Mouse (Mus musculus): ENCODE measurements around the gene Ntng1.
"Not testable (repeated sequence)": the region's sequence is repeated elsewhere in the genome, so short reads cannot be mapped to it uniquely, and the experiment has no call there.

The Ntng1 gene

DNA sequence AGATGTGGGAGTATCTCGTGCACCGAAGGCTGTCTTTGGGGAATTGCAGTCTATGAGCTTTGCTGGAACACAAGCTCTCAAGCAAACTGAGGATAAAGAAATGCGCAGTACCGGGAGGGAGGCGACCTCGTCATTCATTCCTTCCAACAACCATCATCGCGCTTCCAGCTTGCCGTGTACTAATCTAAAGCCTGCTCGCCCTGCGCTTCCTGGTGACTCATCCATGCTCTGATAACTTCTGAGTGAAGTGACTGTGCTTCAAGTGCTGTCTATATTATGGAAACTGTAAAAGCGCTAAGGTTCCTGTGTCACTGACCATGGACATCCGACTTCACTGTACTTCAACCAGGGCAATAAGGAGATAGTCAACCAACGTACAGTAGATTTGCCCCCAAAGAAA lies 371.7 kb downstream of the Ntng1 start:
- Histone ChIP-seq H3K27me3 (ENCODE audit: insufficient read depth, low read length) (no peaks in the 10 kb centered on the region), H3K36me3 (ENCODE audit: insufficient read depth, low read length) (no peaks in the 10 kb centered on the region), H3K9me3 (ENCODE audit: low read length) (no peaks in the 10 kb centered on the region), H3K4me1 (replicated peaks; ENCODE audit: low read depth, low read length) (no peaks in the 10 kb centered on the region), H3K4me3 (replicated peaks; ENCODE audit: low read length) (no peak overlapping the region)
- TF ChIP-seq CTCF (conservative IDR thresholded peaks at IDR 0.05; ENCODE audit: low read length) (no peak), NANOG (IDR thresholded peaks at IDR 0.05; ENCODE audit: borderline replicate concordance, low read length) (no peak), POU5F1 (IDR thresholded peaks at IDR 0.05; ENCODE audit: borderline replicate concordance, low read length) (no peak)

DNA sequence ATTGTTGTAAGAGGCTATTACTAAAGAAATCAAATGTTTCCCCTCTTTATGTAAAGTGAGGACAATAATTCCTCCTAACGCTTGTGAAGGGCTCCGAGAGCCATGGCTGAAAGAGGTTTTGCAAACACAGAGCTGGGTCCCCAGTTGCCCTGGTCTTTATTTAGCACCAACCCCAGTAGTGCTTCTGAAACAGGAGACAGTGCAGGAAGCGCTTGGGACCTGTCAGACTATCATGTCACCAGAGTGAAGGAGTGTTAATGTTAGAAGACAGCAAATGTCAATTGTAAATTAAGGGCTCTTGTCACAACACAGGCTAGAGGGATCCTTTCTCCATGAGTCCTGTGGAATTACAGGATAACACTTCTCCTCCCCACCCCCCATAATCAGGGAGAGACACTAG lies 376.9 kb downstream of the Ntng1 start:
- no peak for TF ChIP-seq POU5F1 (IDR thresholded peaks at IDR 0.05; ENCODE audit: borderline replicate concordance, low read length)
- TF ChIP-seq CTCF (conservative IDR thresholded peaks at IDR 0.05; ENCODE audit: low read length), result no peak
- no peak for TF ChIP-seq NANOG (IDR thresholded peaks at IDR 0.05; ENCODE audit: borderline replicate concordance, low read length)
- H3K36me3 ChIP-seq (ENCODE audit: insufficient read depth, low read length), result no peaks in the 10 kb centered on the region
- no peak overlapping the region for H3K4me3 ChIP-seq (replicated peaks; ENCODE audit: low read length)

DNA sequence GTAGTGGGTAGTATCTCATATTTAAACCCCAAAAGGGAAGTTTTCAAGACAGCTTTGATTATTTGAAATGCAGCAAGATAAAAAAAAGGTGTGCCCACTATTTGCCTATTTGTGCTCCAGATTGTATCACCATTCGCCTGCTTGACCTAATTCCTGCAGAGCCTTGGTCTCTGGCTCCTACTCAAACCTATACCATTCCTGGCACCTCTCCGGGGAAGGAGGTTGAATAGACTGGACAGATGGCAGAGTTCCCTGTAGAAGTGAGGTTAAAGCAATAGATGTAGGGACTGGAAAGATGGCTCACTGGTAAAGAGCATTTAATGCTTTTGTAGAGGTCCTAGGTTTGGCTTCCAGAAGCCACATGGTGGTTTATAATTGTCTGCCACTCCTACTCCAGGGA lies 378.2 kb downstream of the Ntng1 start:
- Histone ChIP-seq H3K9me3 (ENCODE audit: low read length) (no peaks in the 10 kb centered on the region), H3K4me1 (replicated peaks; ENCODE audit: low read depth, low read length) (no peaks in the 10 kb centered on the region), H3K27me3 (ENCODE audit: insufficient read depth, low read length) (no peaks in the 10 kb centered on the region), H3K36me3 (ENCODE audit: insufficient read depth, low read length) (no peaks in the 10 kb centered on the region), H3K4me3 (replicated peaks; ENCODE audit: low read length) (no peak overlapping the region)
- TF ChIP-seq NANOG (IDR thresholded peaks at IDR 0.05; ENCODE audit: borderline replicate concordance, low read length) (no peak), POU5F1 (IDR thresholded peaks at IDR 0.05; ENCODE audit: borderline replicate concordance, low read length) (no peak), CTCF (conservative IDR thresholded peaks at IDR 0.05; ENCODE audit: low read length) (no peak)

More for the DNA sequence above, 376.9 kb downstream of the Ntng1 start:
- H3K4me1 ChIP-seq (replicated peaks; ENCODE audit: low read depth, low read length), result no peaks in the 10 kb centered on the region
- H3K9me3 ChIP-seq (ENCODE audit: low read length), result no peaks in the 10 kb centered on the region
- no peaks in the 10 kb centered on the region for H3K27me3 ChIP-seq (ENCODE audit: insufficient read depth, low read length)

DNA sequence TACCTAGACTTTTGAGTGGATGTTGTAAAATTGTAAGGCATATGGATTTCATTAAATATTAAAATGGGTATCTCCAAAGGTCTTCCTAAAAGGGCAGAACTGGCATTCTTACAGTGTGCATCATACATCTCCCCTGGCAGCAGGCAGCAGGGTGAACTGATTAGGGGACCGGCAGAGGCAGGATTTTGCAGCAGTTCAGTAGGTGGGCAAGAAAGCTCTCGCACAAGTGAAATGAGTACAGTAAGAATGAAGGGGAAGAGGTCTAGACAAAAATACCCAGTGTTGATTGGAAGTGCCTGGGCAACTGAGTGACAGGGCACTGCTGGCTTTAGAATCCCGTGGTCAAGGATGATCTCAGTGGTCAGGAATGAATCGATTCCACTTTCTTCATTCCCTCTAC lies 378.7 kb downstream of the Ntng1 start:
- TF ChIP-seq POU5F1 (IDR thresholded peaks at IDR 0.05; ENCODE audit: borderline replicate concordance, low read length), result no peak
- Histone ChIP-seq H3K4me3 (replicated peaks; ENCODE audit: low read length) (no peak overlapping the region), H3K4me1 (replicated peaks; ENCODE audit: low read depth, low read length) (no peaks in the 10 kb centered on the region)

DNA sequence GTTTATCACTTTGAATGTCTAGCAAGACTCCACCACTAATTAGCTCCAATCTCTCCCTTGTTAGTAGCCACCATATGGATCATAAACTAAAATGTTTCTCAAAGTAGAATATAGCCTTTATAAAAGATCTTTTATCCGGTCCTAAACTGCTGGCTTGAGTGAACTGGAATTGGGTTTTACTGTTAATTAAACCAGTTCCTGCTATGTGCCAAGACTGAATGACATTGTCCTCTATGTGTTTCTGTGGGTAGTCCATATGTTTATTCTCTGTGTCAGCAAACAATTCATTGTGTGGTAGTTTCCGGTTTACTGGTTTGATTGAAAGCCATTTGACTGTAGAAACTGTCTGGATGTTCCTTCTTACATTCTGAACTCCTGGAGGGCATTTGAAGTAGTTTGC lies 387.4 kb downstream of the Ntng1 start:
- no peaks in the 10 kb centered on the region for H3K36me3 ChIP-seq (ENCODE audit: insufficient read depth, low read length)
- no peak overlapping the region for H3K4me3 ChIP-seq (replicated peaks; ENCODE audit: low read length)
- H3K4me1 ChIP-seq (replicated peaks; ENCODE audit: low read depth, low read length), result no peaks in the 10 kb centered on the region
- no peak for TF ChIP-seq NANOG (IDR thresholded peaks at IDR 0.05; ENCODE audit: borderline replicate concordance, low read length)
- no peak for TF ChIP-seq POU5F1 (IDR thresholded peaks at IDR 0.05; ENCODE audit: borderline replicate concordance, low read length)
- H3K9me3 ChIP-seq (ENCODE audit: low read length), result no peaks in the 10 kb centered on the region
- no peaks in the 10 kb centered on the region for H3K27me3 ChIP-seq (ENCODE audit: insufficient read depth, low read length)

More for the DNA sequence above, 378.7 kb downstream of the Ntng1 start:
- no peaks in the 10 kb centered on the region for H3K27me3 ChIP-seq (ENCODE audit: insufficient read depth, low read length)
- H3K36me3 ChIP-seq (ENCODE audit: insufficient read depth, low read length), result no peaks in the 10 kb centered on the region
- no peaks in the 10 kb centered on the region for H3K9me3 ChIP-seq (ENCODE audit: low read length)

DNA sequence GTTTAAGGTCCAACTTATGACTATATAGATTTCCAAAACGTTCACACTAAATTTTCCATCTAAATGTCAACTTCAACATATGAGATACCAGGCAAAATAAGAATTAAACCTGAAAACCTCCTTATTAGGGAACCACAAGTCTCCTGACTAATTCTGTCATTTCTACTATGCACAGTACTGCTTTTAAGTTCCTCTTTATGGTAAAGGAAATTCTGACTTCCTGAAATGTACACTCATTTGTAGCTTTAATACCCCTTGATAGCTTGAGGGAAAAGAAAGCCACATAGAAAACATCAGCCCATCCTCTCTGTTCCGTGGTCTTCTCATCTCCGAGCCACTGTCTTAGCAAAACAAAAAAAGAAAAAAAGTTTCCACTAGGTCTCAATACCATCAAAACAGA lies 396.2 kb downstream of the Ntng1 start:
- peaks cover 14% of the 10 kb centered on the region for H3K9me3 ChIP-seq (ENCODE audit: low read length)
- not testable (repeated sequence) for H3K4me3 ChIP-seq (replicated peaks; ENCODE audit: low read length); H3K4me1 ChIP-seq (replicated peaks; ENCODE audit: low read depth, low read length); H3K36me3 ChIP-seq (ENCODE audit: insufficient read depth, low read length); H3K27me3 ChIP-seq (ENCODE audit: insufficient read depth, low read length)

DNA sequence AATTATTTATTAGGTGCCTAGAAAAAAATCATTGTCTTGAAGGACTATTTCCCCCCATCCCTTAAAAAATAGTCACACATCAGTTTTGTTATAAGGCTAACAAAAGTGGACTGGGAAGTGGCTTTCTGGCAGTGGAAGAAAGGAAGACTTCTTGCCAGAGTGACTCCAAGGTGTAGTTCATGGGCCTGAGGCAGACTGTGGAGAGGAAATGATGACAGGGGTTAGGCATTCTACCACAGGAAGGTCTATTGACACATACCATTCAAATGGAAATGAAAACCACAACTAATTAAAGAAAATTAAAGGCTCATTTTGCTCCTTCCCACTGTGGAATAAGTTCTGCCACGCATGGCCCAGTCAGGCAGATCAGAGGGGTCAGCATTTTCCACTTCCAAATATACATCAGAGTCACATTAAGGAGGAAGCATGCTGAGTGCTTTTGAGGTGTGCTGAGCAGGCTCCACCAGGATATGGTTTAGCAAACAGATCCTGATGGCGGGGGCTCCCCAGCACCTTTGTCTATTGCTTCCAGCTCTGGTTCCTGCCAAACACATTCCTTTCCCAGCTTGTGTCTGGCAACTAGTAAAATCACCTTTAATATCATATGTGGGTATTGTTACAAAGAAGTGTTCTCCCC lies 403.2 kb downstream of the Ntng1 start:
- Histone ChIP-seq H3K9me3 (ENCODE audit: low read length) (peaks cover 19% of the 10 kb centered on the region), H3K36me3 (ENCODE audit: insufficient read depth, low read length) (no peaks in the 10 kb centered on the region), H3K4me3 (replicated peaks; ENCODE audit: low read length) (no peak overlapping the region), H3K27me3 (ENCODE audit: insufficient read depth, low read length) (no peaks in the 10 kb centered on the region), H3K4me1 (replicated peaks; ENCODE audit: low read depth, low read length) (no peaks in the 10 kb centered on the region)
- TF ChIP-seq NANOG (IDR thresholded peaks at IDR 0.05; ENCODE audit: borderline replicate concordance, low read length) (no peak), CTCF (conservative IDR thresholded peaks at IDR 0.05; ENCODE audit: low read length) (no peak), POU5F1 (IDR thresholded peaks at IDR 0.05; ENCODE audit: borderline replicate concordance, low read length) (no peak)

DNA sequence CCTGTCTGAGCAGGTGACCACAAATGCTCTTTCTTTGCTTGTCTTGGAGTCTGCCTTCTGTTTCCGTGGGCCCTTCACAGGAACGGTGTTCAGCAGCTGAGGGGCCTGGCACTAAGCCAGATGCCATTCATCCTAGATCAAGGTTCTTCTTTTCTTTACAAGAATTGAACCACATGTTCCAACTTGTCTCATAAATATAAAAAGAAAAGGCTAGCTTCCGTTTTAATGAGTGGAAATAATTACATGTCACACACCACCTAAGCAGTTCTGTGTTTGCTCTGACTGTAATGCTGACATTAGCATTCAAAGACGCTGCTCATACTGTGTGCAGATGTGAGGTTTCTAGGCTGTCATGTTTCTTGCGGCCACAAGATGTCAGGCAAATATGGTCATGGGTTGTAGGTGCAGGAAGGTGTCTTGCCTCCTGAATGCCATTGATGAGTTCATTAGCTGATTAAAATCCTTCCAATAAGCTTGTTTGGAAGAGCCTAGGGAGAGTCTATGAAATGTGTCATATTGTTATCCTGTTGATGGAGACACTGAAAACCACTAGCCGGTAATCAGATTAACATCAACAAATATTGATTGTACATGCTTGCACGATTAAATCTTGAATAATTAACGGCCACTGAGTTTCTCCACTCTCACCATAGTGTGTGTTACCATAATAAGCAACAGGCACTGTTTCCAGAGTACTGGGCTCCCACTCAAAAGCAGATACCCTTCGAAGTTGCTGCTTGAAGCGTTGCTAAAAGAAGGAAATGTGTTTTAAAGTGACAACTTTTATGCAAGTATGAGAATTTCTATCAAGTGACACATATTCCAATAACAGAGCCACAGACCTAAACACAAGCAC lies 411.3 kb downstream of the Ntng1 start:
- no peak overlapping the region for H3K4me3 ChIP-seq (replicated peaks; ENCODE audit: low read length)
- TF ChIP-seq CTCF (conservative IDR thresholded peaks at IDR 0.05; ENCODE audit: low read length) (no peak), NANOG (IDR thresholded peaks at IDR 0.05; ENCODE audit: borderline replicate concordance, low read length) (no peak), POU5F1 (IDR thresholded peaks at IDR 0.05; ENCODE audit: borderline replicate concordance, low read length) (no peak)
- H3K4me1 ChIP-seq (replicated peaks; ENCODE audit: low read depth, low read length), result no peaks in the 10 kb centered on the region
- no peaks in the 10 kb centered on the region for H3K36me3 ChIP-seq (ENCODE audit: insufficient read depth, low read length)
- no peaks in the 10 kb centered on the region for H3K27me3 ChIP-seq (ENCODE audit: insufficient read depth, low read length)
- no peaks in the 10 kb centered on the region for H3K9me3 ChIP-seq (ENCODE audit: low read length)

All from E14TG2a.4 (cell line).